Mouse (Mus musculus) layer of hippocampus, postnatal 36 days (tissue): ENCODE data around the gene Tmem251. TPM values are rescaled to one million over a fixed set of nuclear protein-coding genes. Genes with fewer than 3 reads are reported as not detected.

Experiments used
- DNase-seq, 2 experiments: peaks; one replicate each; pipeline ENCODE4 v3.0.0; 2022
- total RNA-seq, 2 experiments: library from RNA; stranded (reverse); gene quantifications; 2 replicates each; pipeline ENCODE4 v1.2.3; 2021

Gene Tmem251
- total RNA-seq, 2 experiments from 2014 or later = 5.0 to 6.0 TPM

DNA sequence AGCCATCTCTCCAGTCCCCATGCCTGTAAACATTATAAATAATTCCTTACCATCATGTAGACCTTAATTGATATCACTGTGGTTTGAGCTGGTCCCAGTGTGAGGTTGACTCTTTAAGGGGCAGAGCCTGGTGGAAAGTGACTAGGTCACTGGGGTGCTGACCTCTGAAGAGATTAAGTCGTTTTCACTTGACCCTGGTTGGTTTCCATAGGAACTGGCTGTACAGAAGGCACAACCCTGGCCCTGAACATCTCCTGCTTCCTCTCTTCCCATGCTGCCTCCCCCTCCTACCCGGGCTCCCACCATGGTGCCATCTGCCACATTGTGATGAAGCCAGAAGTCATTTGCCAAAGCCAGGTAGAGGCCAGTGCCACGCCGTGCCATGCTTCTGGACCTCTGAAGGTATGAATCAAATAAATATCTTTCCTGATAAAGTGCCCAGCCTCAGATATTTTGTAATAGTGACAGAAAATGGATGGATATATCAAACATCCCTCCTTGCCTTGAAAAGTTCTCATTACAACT, 32.6 kb upstream of the Tmem251 start:
- no peak for DNase-seq

- DNase-seq = no peak
These were observed 30.3 kb upstream of the Tmem251 start for GRCm38 (mm10) chr12:102713153-102713865.

- no peak for DNase-seq
These were observed 29.4 kb upstream of the Tmem251 start for GRCm38 (mm10) chr12:102714116-102714515.

DNA sequence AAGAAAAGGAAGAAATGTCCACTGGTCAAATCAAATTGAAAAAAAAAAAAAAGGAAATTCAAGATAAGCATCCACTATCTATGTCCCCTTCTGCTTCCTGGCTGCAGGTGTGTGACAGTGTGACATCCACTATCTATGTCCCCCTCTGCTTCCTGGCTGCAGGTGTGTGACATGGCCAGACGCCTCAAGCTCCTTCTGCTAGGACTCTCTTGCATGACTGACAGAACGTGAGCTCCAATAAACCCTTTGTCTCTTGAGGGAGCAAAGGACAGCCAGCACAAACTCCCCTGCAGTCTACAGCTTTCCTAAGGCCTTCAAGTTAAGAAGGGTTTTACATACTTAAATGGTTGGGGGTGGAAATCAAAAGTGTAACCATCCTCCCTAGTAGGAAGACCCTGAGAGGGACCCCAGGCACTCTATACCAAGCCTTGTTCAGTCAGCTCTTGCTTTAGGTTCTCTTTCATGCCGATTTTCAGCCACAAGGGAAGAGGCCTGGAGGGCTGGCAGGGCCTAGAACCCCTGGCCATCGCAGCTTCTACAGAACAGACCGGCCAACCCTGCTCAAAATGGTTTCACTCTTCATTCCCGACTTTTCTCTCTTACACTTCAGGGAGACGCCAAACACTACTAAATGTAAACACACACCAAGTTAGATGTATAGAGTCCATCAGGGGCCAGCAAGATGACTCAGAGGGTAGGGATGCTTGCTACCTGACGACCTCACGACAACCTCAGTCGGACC, 28.7 kb upstream of the Tmem251 start:
- no peak for DNase-seq

- no peak for DNase-seq
These were observed 23.8 kb upstream of the Tmem251 start for GRCm38 (mm10) chr12:102719552-102720315.

- DNase-seq = no peak
These were observed 21.1 kb upstream of the Tmem251 start for GRCm38 (mm10) chr12:102722451-102722850.

- DNase-seq = no peak
These were observed 20.6 kb upstream of the Tmem251 start for GRCm38 (mm10) chr12:102722966-102723365.

- DNase-seq = no peak
These were observed 19.7 kb upstream of the Tmem251 start for GRCm38 (mm10) chr12:102723861-102724260.

DNA sequence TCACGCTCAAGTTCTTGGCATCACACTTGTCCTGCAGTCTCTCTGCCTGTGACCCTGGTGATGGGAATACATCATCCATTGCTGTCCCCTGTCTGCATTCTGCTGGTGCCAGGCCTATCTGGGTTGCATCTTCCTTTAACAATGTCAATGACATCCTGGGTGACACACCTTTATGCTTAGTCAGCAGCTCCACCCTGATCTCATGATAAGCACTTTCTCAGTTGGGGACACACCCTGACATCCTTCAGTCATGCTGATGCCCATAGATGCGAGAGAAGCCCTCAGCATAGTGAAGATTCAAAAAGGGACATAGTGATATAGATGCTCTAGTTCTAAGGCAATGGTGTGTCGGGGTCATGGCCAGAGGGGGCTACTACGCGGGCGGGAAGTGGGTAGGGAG, 18.4 kb upstream of the Tmem251 start:
- DNase-seq = no peak

GRCm38 (mm10) chr12:102725761-102726175, 17.8 kb upstream of the Tmem251 start:
- no peak for DNase-seq

DNA sequence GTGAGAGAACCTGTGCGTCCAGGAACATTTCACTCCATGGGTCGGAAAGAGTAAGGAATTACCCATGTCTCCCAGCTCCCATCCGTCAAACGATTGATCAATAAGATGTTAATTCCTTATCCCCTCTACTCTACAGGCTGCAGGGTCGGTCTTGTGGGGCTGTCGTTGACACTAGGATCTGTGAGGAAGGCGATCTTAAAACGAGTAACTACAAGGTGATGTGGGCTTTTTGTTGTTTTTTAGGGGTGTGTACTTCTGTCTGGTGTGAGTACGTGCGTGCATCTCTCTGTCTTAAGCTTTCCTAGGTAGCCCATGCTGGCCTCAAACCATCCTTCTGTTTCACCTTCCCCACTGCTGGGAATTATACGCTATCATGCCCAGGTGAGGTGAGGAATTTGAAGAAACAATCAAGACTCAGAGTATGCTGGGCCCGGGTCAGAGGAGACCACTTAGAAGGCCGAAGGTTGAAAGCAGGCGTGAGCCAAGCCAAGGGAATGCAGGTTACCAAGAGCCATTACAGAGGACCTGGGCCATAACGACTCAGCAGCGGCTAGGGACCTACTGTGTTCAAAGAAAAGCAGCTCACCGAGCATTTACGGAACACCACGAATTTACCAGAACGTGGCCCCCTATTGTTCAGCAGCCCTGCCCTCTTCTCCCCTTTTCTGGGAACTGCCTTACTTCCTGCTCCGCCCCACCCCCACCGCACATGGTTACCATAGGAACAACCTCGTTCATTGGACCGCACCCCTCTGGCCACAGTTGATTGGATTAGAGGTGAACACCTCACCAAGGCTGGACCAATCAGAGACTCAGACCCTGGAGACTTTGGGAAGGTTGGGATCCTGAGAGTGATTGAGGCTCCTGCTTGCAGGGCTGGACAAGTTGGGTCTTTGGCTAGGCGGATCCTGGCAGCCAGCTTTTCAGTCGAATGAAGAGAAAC, 13.4 kb upstream of the Tmem251 start:
- DNase-seq = peak; percentile 54 to 64

DNA sequence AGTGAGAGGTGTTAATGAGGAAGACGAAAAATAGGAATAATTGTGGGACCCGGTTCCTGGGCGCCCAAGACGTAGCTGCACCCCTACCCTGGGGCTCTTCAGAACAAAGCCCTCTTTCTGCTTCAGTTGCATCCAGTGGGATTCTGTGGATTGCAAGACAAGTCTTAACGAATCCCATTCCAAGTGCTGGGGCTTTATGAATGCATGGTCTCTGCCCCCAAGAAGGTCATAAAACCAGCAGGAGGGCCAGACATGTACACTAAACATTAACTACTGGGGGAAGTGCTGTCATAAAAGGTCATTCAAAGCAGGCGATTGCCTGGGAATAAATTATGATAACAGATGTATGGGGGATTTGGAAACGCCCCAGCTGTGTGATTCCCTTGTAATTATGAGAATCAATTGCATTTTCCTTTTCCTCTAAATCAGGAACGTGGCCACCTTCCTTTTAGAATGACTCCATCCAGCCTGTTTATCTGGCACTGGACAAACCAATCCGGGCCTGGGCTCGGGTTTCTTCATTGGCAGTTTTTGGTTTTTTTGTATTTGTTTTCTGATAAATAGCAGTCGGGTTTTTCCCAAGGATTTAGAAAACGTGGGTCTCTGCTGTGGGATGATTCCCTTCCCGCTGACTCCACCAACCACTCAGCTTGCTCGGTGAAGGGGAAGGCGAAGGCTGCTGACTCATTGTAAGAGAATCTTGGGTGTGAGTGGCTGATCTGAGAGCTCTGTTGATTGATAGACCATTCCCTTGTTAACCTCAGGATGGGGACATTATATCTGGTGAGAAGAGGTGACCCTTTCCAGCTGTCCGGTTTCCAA, 12.6 kb upstream of the Tmem251 start:
- no peak for DNase-seq

DNA sequence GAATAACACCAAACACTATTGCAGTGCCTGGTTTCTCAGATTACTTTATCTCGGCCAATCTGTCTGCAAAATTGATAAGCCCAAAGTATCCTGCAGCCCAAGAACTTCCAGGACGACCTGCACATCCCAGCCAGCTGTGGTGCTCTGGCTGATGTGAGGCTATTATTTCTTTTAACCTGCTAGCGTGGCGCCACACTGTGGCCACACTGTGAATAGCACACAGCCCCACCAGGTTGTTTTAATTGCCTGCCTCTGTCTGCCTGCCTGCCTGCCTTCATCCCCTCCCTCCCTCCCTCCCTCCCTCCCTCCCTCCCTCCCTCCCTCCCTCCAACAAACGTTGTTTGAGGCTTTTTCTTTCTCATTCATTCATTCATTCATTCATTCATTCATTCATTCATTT, 10.2 kb upstream of the Tmem251 start:
- DNase-seq = no peak

DNA sequence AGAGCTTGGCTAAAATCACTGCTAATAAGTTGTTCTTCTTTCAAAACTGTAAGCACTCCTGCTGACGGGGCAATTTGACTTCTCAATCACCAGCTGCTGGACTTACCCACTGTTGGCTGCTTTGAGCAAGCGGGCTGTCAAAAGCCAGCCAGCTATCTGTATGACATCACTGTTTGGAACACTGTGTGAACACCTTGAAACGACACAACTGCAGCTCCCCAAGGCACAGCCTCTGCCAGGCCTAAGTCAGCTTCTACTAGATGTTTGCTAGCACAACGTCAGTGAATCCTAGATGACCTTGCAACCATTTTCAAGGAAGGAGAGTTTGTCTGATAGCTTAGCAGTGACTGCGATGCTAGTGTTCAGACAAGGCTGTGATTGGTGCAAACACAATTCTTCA, 4.5 kb upstream of the Tmem251 start:
- DNase-seq = no peak

GRCm38 (mm10) chr12:102740285-102740684, 3.3 kb upstream of the Tmem251 start:
- DNase-seq = no peak

DNA sequence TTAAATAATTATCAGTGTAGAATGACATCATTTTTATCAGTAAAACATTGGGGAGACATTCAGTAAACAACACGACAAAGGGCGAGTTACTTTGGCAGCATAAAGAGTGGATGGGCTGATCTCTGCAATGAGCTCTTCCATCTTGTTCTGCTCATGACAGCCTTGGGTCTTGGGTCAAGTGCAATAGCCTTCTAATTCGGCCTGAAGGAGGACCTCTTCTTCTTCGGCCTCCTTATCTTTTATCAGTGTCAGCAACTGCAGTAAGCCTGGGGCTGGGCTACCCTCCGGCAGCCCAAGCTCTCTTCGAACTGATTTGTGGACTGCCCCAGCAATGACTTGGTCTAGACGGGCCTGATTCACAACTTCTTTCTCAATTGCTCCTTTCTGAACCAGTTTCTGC, 1.5 kb upstream of the Tmem251 start:
- no peak for DNase-seq

- peak in 1 of 2 experiments; percentile 27 for DNase-seq
These were observed 450 bp upstream of the Tmem251 start for GRCm38 (mm10) chr12:102743036-102743588.

GRCm38 (mm10) chr12:102744839-102745238, 1.3 kb downstream of the Tmem251 start:
- DNase-seq = no peak

DNA sequence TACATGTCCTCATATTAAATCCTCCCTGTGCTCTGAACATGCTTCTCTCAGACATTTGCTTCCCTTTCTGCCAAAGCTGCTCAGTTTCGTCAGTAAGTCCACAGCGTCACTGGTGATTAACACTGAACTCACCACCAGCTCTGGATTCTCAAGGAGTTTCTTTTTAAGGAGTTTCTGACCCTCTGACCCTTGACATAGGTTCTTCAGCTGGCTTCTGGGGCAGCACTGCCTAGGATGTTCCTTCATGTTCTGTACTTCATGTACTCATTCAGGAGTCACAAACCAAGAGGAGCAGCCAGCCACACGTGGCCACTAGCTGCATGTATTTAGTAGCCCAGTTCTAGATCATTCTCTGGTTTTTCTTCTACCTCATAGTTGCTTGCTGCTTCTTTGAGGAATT, 4.7 kb downstream of the Tmem251 start:
- no peak for DNase-seq

DNA sequence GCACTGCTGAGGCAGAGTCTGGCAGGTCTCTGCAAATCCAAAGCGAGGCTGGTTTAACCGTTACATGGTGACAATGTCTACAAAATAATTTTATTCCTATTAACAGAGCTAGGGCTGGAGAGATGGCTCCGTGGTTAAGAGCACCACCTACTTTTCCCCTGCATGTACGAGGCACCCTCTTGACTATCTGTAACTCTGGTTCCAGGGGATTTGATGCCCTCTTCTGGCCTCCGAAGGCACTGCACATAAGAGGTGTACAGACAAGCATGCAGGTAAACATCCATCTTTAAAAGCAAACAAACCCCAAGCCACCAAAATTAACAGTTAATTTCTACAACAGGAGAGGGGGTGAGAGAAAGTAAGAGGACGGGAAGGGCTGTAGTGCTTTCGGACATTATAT, 12.7 kb downstream of the Tmem251 start:
- DNase-seq = no peak
